Mouse (Mus musculus) cerebellum, adult 2 months (tissue): Measurements from ENCODE around the gene Cadm2. TPM values are rescaled to one million over a fixed set of nuclear protein-coding genes. Genes with fewer than 3 reads are reported as not detected.

ENCODE experiments used
- DNase-seq, 2 experiments: peaks; one replicate each; pipeline ENCODE4 v3.0.0; 2021
- H3K27ac ChIP-seq: fragments of 200-500 bp; 2 replicates; pipeline ENCODE4 v1.5.1; 2012; ENCODE audit warnings: low read length, control low read depth, inconsistent platforms; ENCODE audit not compliant: insufficient read depth
- H3K27me3 ChIP-seq: fragments of 200-500 bp; 2 replicates; pipeline ENCODE4 v1.6.1; 2012; ENCODE audit warnings: inconsistent platforms, mild to moderate bottlenecking, low read length, moderate library complexity; ENCODE audit not compliant: control insufficient read depth, insufficient read depth
- H3K4me1 ChIP-seq: fragments of 200-500 bp; 2 replicates; pipeline ENCODE4 v1.6.1; 2011; ENCODE audit warnings: low read length; ENCODE audit not compliant: control insufficient read depth, insufficient read depth
- H3K4me3 ChIP-seq: fragments of 200-500 bp; replicated peaks from 2 replicates; pipeline ENCODE3; 2011; ENCODE audit warnings: mild to moderate bottlenecking, low read depth, low read length, control low read depth; ENCODE audit not compliant: insufficient read depth
- CTCF ChIP-seq: fragments of 200-500 bp; IDR thresholded peaks from 2 replicates; pipeline ENCODE4 v1.5.1; 2011; ENCODE audit warnings: low read depth, mild to moderate bottlenecking, control low read depth, low read length, moderate library complexity, borderline replicate concordance; ENCODE audit not compliant: insufficient read depth
- POLR2A ChIP-seq: fragments of 200-500 bp; IDR thresholded peaks from 2 replicates; pipeline ENCODE4 v1.6.1; 2011; ENCODE audit warnings: low read length, control low read depth, borderline replicate concordance; ENCODE audit not compliant: insufficient read depth
- WGBS: fragments of 180-500 bp; shearing (Covaris S2); methylation state at CpG from one replicate; pipeline ENCODE4 v1.1.7; 2018; 5-methylcytosine and 5-hydroxymethylcytosine counted together
- polyA plus RNA-seq: library from polyadenylated mRNA; depleted of rRNA; stranded (reverse); fragments of >200 nt; gene quantifications from 2 replicates; pipeline ENCODE4 v1.2.3, GENCODE M21; 2012

Gene Cadm2
- polyA plus RNA-seq, 1 experiment: 47.7 TPM

DNA sequence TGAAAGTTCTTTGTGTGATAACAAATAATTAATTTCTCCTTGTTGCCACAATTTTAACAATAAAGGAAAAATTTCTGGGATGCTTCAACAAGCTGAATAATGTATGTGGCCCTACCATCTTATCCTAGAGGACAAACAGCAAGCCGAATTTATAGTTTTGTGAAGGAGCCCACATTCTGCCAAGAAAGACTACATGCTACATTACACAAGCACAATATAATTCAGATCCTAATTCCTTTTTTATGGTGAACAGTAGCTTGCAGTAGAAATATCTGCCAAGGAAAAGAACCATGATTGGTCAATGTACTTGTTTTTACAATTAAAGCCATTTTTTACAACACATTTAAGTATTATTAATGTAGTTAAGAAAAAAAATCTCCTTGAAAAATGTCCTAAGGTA lies 600.9 kb downstream of the Cadm2 start:
- DNase-seq: no peak
- Histone ChIP-seq H3K4me1 (no peaks in the 10 kb centered on the region), H3K27ac (no peak overlapping the region), H3K27me3 (no peaks in the 10 kb centered on the region), H3K4me3 (no peak overlapping the region)
- no peak for TF ChIP-seq CTCF
- WGBS: 68% methylated on average over 1 of the region's 1 CpGs

DNA sequence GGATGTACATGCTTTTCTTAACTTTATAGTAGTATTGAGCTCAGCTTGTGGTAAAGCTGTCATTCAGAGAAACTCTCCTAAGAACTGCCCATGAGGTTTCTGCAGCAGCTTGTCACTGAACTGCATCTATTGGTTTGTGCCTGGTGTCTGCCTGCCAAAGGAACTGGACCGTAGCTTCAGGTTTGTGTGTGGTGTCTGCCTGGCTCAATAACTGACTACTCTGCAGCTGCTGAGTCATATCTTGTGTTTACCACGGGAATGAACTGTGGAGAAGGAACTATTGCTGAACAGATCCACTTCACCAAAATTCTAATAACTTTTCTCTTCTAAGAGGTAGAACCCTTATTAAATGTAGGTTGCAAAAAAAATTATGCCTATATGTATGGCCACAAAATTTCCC lies 603.0 kb downstream of the Cadm2 start:
- H3K4me3 ChIP-seq: no peak overlapping the region
- DNase-seq: no peak
- no peak for TF ChIP-seq POLR2A
- no peak for TF ChIP-seq CTCF
- 14% methylated on average over 2 of the region's 2 CpGs for WGBS
- H3K27ac ChIP-seq: no peak overlapping the region
- H3K27me3 ChIP-seq: no peaks in the 10 kb centered on the region
- H3K4me1 ChIP-seq: no peaks in the 10 kb centered on the region

DNA sequence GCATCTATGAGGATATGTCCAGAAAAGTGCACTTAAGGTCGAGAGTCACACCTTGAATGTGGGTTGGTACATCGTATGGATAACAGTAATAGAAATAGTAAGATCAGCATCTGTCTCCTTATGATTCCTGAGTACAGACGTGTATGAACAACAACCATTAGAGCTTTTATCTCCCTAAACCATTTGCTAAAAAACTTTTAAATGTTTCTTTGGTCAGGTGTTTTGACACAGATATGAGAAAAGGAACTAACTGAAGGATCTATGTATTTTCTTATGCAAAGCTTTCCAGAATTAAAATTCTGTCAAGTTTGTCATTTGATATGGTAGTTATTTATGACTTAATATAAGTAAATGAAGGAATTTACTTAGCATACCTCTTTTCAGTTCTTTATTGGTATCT lies 617.5 kb downstream of the Cadm2 start:
- Histone ChIP-seq H3K4me1 (no peaks in the 10 kb centered on the region), H3K27ac (no peak overlapping the region), H3K27me3 (no peaks in the 10 kb centered on the region), H3K4me3 (no peak overlapping the region)
- no peak for TF ChIP-seq POLR2A
- no peak for TF ChIP-seq CTCF
- DNase-seq: no peak
- 91% methylated on average over 3 of the region's 3 CpGs for WGBS

DNA sequence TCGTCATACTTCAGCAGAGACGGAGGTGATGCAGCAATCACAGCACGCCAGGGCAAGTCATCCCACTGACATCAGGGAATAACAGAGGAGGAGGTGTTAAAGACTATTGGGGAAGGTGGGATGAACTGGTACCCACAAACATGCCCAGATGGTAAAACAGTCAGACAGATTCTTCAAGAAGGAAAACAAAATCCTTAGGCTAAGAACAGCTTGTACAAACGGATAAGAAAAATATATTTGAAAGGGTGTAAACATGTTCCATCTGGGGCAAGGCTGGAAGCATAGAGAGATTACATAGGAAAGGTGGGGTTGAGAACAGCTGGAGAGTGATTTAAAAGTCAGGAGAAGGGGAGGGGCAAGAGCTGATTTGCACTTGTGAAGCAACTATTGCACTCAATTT lies 619.0 kb downstream of the Cadm2 start:
- no peaks in the 10 kb centered on the region for H3K4me1 ChIP-seq
- 43% methylated on average over 4 of the region's 4 CpGs for WGBS
- no peak overlapping the region for H3K27ac ChIP-seq
- H3K4me3 ChIP-seq: no peak overlapping the region
- TF ChIP-seq POLR2A: no peak
- TF ChIP-seq CTCF: no peak
- DNase-seq: no peak
- H3K27me3 ChIP-seq: no peaks in the 10 kb centered on the region

DNA sequence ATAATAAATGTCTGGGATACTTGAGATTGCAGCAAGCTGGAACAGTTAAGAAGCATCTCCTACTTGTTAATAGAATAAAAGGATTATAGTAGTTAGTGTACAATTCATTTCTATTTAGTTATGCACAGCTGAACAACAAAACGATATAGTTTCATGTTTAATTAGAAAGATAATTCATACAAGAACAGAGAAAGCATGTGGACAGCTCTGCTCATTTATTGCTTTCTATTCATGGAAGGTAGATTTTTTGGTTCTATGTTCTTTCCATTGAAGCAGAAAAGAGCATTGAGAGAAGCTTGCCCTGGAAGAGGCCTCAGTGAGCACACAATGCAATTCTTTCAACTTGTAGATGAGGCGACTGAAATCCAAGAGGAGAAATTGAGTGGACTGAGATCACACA lies 623.2 kb downstream of the Cadm2 start:
- WGBS: 68% methylated on average over 2 of the region's 2 CpGs
- TF ChIP-seq POLR2A (no peak), CTCF (no peak)
- DNase-seq: no peak
- H3K4me1 ChIP-seq: no peaks in the 10 kb centered on the region
- H3K4me3 ChIP-seq: no peak overlapping the region
- H3K27ac ChIP-seq: no peak overlapping the region
- no peaks in the 10 kb centered on the region for H3K27me3 ChIP-seq

DNA sequence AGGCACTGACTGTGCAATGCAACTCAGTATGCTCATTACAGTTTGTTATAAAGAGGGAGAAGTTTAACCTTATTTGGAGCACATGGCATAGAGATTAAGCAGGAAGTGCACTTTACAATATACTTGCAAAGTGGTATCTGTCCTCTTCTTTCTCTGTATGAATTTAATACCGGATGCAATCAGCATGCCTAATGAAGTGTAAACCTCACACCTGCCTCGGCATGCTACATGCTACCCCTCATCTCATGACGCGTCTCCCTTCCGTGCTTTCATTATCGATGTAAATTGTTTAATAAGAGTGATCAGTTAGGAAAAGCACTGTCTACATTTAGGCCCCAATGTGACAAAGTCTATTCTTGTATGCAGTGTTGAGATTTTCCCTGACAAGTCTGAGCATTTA lies 633.0 kb downstream of the Cadm2 start:
- 61% methylated on average over 6 of the region's 6 CpGs for WGBS
- no peak for TF ChIP-seq POLR2A
- TF ChIP-seq CTCF: no peak
- no peak for DNase-seq
- no peaks in the 10 kb centered on the region for H3K27me3 ChIP-seq
- H3K4me3 ChIP-seq: no peak overlapping the region
- no peak overlapping the region for H3K27ac ChIP-seq
- H3K4me1 ChIP-seq: peaks cover 12% of the 10 kb centered on the region; the same call in 1 of the 2 replicates

DNA sequence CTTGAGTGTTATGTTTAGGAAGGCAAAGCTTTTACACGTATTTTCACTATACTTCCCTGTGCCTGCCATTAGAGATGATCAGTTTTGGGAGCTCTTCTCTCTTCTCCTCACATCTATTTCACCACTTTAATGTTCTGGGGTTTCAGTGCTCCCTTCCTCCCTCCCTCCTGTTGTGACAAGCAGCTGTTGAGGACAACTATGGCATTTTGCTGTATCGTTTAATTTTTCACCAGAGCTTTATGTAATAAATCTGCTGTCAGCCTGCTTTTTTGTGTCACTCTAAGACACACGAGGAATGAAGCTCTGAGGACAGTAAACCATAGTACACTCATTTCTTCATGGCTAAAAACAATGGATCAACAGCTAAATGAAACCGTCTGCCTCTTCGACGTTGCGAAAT lies 633.8 kb downstream of the Cadm2 start:
- 55% methylated on average over 7 of the region's 7 CpGs for WGBS
- peaks cover 12% of the 10 kb centered on the region; the same call in 1 of the 2 replicates for H3K4me1 ChIP-seq
- H3K4me3 ChIP-seq: no peak overlapping the region
- TF ChIP-seq POLR2A: no peak
- no peak for TF ChIP-seq CTCF
- no peaks in the 10 kb centered on the region for H3K27me3 ChIP-seq
- peak in 1 of 2 experiments; percentile 18 for DNase-seq
- no peak overlapping the region for H3K27ac ChIP-seq

DNA sequence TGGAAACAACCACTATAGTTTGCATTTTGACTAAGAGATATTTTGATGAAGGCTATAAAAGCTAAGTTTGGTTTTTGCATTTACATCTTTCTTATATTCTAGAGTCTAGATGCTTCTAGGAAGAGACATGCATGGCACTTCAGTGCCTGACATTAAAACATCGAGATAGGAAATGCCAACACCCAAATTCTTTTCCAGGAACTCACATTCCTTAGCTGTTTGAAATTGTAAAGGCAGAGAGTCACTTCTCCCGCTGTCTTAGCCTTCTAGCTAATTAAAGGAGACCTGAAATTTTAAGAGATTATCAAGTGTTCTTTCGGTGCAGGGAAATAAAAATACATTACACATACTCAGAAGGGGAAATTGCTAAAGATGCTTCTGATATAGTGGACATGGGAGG lies 649.8 kb downstream of the Cadm2 start:
- H3K27ac ChIP-seq: no peak overlapping the region
- no peak overlapping the region for H3K4me3 ChIP-seq
- 81% methylated on average over 3 of the region's 3 CpGs for WGBS
- DNase-seq: no peak
- H3K4me1 ChIP-seq: no peaks in the 10 kb centered on the region
- H3K27me3 ChIP-seq: no peaks in the 10 kb centered on the region
- no peak for TF ChIP-seq CTCF
- TF ChIP-seq POLR2A: no peak

DNA sequence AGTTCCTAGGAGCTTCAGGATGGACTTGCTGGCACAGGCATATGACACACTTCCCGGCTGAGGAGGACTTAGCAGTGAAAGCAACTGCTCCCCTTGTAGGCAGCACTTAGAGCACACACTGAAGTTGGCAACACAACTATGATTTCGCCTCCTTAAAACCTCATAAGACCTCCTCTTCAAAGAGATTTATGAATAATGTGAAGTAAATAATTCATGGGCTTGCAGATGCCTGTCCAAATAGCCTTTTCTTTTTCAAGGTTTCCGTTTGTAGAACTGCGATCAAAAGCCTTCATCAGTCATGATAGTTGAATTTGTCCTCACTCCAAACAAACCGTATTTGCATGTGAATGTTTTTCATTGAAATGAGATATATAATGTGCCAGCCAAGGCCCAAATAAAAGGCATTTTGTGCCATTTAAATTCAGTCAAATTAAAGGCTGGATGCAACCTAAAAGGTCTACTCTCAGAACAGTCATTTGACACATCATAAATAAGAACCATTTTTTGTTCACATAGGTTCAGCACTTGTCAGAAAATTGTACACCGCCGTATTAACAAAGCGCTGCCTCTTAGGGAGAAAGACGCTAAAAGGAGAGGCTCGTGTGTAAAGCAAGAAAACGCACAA lies 651.1 kb downstream of the Cadm2 start:
- no peaks in the 10 kb centered on the region for H3K27me3 ChIP-seq
- DNase-seq: no peak
- H3K27ac ChIP-seq: no peak overlapping the region
- H3K4me3 ChIP-seq: no peak overlapping the region
- H3K4me1 ChIP-seq: no peaks in the 10 kb centered on the region
- WGBS: 82% methylated on average over 11 of the region's 11 CpGs
- TF ChIP-seq CTCF (no peak), POLR2A (no peak)
